Mouse (Mus musculus): ENCODE measurements at regions not wholly inside any gene's neighbourhood (a gene's known extent, or its start where the extent isn't known, plus 50 kb on each side); places are given as distances from the start of the nearest gene placed in this dataset.
"Not testable (repeated sequence)": the region's sequence is repeated elsewhere in the genome, so short reads cannot be mapped to it uniquely, and the experiment has no call there.

GRCm38 (mm10) chr9:52940964-52941636 lies 261.5 kb upstream of the AI593442 start:
- DNase-seq (ENCODE audit: low spot score) = no peak
- 68% methylated on average over 11 of the region's 11 CpGs for WGBS
- H3K27ac ChIP-seq (replicated peaks) = peak overlapping the region; percentile 46; the same call in 1 of the 2 replicates

DNA sequence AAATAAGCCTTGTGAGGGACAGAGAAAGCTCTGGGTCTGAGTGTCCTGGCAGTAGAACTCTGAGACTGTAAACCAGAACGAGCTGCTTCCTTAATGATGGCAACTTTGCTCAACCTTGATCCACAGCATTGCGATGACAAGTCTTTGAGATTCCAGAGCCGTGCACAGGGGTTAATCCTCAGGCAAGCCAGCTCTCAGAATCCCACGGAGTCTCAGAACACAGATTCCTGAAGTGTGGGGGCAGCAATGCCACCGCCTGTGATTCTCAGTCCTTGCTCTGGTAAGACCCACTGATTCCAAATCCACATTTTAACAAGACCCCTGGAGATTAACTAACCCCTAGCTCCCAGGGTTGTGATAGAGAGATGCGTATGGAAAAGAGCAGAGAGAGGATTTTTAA lies 255.5 kb upstream of the AI593442 start:
- Histone ChIP-seq H3K9me3 (replicated peaks) (no peaks in the 10 kb centered on the region), H3K4me3 (no peak overlapping the region), H3K27ac (replicated peaks) (no peak overlapping the region), H3K27me3 (ENCODE audit: low read depth, poor library complexity, severe bottlenecking) (no peaks in the 10 kb centered on the region), H3K4me1 (peaks cover 12% of the 10 kb centered on the region), H3K36me3 (no peaks in the 10 kb centered on the region)
- DNase-seq (ENCODE audit: low spot score) = no peak
- WGBS = 50% methylated on average over 6 of the region's 6 CpGs

More at GRCm38 (mm10) chr9:52940964-52941636, 261.5 kb upstream of the AI593442 start:
- Histone ChIP-seq H3K27me3 (ENCODE audit: low read depth, poor library complexity, severe bottlenecking) (no peaks in the 10 kb centered on the region), H3K4me1 (peaks cover 13% of the 10 kb centered on the region), H3K36me3 (no peaks in the 10 kb centered on the region), H3K9me3 (replicated peaks) (no peaks in the 10 kb centered on the region), H3K4me3 (no peak overlapping the region)

GRCm38 (mm10) chr9:52917516-52917915 lies 237.9 kb upstream of the AI593442 start:
- no peak for DNase-seq (ENCODE audit: low spot score)
- WGBS = 86% methylated on average over 4 of the region's 4 CpGs
- Histone ChIP-seq H3K27me3 (ENCODE audit: low read depth, poor library complexity, severe bottlenecking) (no peaks in the 10 kb centered on the region), H3K4me3 (no peak overlapping the region), H3K27ac (replicated peaks) (no peak overlapping the region), H3K36me3 (no peaks in the 10 kb centered on the region), H3K4me1 (no peaks in the 10 kb centered on the region), H3K9me3 (replicated peaks) (no peaks in the 10 kb centered on the region)

DNA sequence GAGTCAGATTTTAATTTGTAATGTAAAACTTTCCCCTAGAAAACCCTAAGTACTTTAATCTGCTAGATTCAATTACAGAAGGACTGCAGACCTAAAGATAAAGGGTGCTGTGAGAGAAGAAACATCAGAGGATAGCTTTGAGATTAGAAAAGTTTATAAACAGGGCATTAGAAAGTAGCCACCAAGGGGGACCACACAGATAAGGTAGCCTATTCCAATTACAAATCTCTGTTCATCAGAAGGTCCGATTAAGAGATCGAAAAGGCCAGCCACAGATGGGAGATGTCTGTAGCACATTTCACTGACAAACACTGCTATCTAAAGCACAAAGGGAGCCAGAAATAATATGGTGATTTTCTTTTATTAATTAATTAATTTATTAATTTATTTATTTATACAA lies 209.1 kb upstream of the AI593442 start:
- no CpG with 5 or more reads among the region's 2 CpGs for WGBS
- not testable (repeated sequence) for H3K4me3 ChIP-seq; H3K4me1 ChIP-seq; H3K27me3 ChIP-seq (ENCODE audit: low read depth, poor library complexity, severe bottlenecking); H3K9me3 ChIP-seq (replicated peaks); H3K36me3 ChIP-seq; H3K27ac ChIP-seq (replicated peaks); DNase-seq (ENCODE audit: low spot score)

DNA sequence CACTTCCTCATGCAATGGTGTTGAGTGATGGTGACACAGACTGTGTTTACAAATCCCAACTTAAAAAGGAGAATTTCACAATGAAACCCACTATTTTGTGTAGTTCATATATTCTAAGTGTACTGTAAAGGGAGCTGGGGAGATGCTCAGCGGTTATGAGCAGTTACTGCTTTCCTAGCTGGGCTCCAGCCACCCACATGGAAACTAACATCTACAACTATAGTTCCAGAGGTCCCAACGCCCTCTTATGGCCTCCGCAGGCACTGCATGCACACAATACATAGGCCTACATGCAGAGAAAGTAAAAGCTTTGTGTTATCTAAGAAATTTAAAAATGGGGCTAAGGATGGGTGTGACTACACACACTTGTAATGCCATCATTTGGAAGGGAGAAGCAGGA lies 208.4 kb upstream of the AI593442 start:
- WGBS = no CpG with 5 or more reads among the region's 3 CpGs
- not testable (repeated sequence) for H3K27ac ChIP-seq (replicated peaks); H3K4me3 ChIP-seq; H3K27me3 ChIP-seq (ENCODE audit: low read depth, poor library complexity, severe bottlenecking); H3K36me3 ChIP-seq; H3K9me3 ChIP-seq (replicated peaks); DNase-seq (ENCODE audit: low spot score); H3K4me1 ChIP-seq

DNA sequence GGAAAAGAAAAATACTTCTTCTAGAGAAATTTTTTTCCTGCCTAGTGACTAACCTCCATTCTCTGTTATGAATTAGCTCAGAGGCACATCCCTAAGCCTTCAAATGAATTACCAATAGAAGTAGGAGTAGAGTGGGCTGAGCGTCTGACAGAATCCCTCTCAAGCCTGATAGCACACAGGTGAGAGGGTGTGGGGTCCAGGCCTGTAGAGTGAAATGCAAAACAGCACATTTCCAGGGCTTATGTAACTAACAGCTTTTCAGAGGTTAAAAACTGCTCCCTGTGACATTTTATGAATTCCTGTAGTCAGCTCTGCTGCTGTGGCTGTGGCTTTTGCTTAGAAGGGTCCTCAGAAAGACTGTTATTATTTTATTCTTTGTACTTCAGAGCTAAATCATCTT lies 187.7 kb upstream of the AI593442 start:
- Histone ChIP-seq H3K27ac (replicated peaks) (no peak overlapping the region), H3K9me3 (replicated peaks) (no peaks in the 10 kb centered on the region), H3K36me3 (no peaks in the 10 kb centered on the region), H3K4me3 (no peak overlapping the region), H3K27me3 (ENCODE audit: low read depth, poor library complexity, severe bottlenecking) (no peaks in the 10 kb centered on the region), H3K4me1 (no peaks in the 10 kb centered on the region)
- DNase-seq (ENCODE audit: low spot score) = no peak
- 95% methylated on average over 1 of the region's 1 CpGs for WGBS

GRCm38 (mm10) chr9:52860327-52860726 lies 180.7 kb upstream of the AI593442 start:
- no peak for DNase-seq (ENCODE audit: low spot score)
- no peaks in the 10 kb centered on the region for H3K36me3 ChIP-seq
- 67% methylated on average over 4 of the region's 4 CpGs for WGBS
- H3K4me1 ChIP-seq = no peaks in the 10 kb centered on the region
- no peak overlapping the region for H3K4me3 ChIP-seq
- no peaks in the 10 kb centered on the region; the same call in 1 of the 2 replicates for H3K9me3 ChIP-seq (replicated peaks)
- no peaks in the 10 kb centered on the region for H3K27me3 ChIP-seq (ENCODE audit: low read depth, poor library complexity, severe bottlenecking)
- no peak overlapping the region for H3K27ac ChIP-seq (replicated peaks)

DNA sequence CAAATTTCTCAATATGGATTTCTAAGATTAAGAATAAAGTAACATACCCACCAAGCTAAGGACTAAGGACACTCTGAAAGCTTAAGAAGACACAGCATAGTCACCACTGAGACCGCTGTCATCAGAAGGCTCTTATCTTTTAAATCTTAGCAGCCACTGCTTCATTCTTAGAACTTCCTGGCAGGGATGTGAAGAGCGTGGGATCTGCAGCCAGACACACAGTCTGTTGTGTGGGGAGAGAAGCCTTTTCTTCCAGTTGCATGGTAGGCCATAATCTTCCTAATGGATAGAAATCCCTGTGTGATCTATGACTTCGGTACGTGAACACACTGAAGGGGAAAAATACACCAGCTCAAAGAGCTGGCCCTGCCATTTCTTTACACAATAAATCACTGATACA lies 178.8 kb upstream of the AI593442 start:
- 80% methylated on average over 4 of the region's 4 CpGs for WGBS
- no peaks in the 10 kb centered on the region; the same call in 1 of the 2 replicates for H3K9me3 ChIP-seq (replicated peaks)

GRCm38 (mm10) chr9:52853338-52853737 lies 173.8 kb upstream of the AI593442 start:
- DNase-seq (ENCODE audit: low spot score) = no peak
- Histone ChIP-seq H3K27ac (replicated peaks) (no peak overlapping the region), H3K4me1 (no peaks in the 10 kb centered on the region), H3K27me3 (ENCODE audit: low read depth, poor library complexity, severe bottlenecking) (no peaks in the 10 kb centered on the region), H3K4me3 (no peak overlapping the region), H3K36me3 (no peaks in the 10 kb centered on the region), H3K9me3 (replicated peaks) (no peaks in the 10 kb centered on the region)
- 77% methylated on average over 6 of the region's 6 CpGs for WGBS

More for the DNA sequence above, 178.8 kb upstream of the AI593442 start:
- DNase-seq (ENCODE audit: low spot score) = no peak
- no peaks in the 10 kb centered on the region for H3K27me3 ChIP-seq (ENCODE audit: low read depth, poor library complexity, severe bottlenecking)
- H3K4me1 ChIP-seq = no peaks in the 10 kb centered on the region
- no peaks in the 10 kb centered on the region for H3K36me3 ChIP-seq
- H3K27ac ChIP-seq (replicated peaks) = no peak overlapping the region
- H3K4me3 ChIP-seq = no peak overlapping the region

DNA sequence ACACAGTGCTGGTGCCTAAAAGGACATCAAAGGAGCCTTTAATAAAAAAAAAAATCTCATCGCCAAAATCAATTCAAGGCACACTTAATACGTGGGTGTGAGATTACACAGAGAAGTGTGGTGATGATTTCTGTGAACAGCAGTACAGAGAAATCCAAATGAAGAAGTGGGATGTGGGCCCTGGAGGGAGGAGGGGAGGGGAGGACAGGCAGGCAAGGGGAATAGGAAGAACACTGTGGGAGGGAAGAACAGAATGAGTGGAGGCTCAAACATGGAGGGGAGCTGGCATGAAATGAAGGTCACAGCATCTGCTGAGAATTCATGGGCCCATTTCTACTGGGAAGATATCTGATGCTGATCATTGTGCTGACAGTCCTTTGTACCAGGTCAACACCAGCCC lies 171.0 kb upstream of the AI593442 start:
- H3K4me1 ChIP-seq = no peaks in the 10 kb centered on the region
- no peak overlapping the region for H3K27ac ChIP-seq (replicated peaks)
- H3K27me3 ChIP-seq (ENCODE audit: low read depth, poor library complexity, severe bottlenecking) = no peaks in the 10 kb centered on the region
- no peaks in the 10 kb centered on the region for H3K9me3 ChIP-seq (replicated peaks)
- 95% methylated on average over 2 of the region's 2 CpGs for WGBS
- no peak for DNase-seq (ENCODE audit: low spot score)
- no peaks in the 10 kb centered on the region for H3K36me3 ChIP-seq
- no peak overlapping the region for H3K4me3 ChIP-seq

DNA sequence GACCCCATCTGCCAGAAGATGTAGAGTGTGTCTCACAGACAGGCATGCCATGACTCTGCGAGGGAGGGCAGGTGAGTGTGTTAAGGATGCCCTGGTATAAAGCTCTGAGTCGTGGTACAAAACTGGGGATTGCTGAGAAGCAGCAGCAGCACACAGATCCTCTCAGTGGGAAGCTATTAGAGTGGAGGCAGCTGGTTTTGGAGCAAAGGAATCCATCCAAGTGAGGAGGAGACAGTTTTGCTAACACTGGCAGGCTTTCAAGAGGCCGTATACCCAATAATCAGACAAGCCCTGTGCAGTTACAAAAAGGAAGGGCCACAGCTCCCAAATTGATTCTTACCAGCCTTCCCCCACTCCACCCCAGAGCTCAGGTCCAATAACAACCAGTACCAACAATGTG lies 170.4 kb upstream of the AI593442 start:
- no peak overlapping the region for H3K27ac ChIP-seq (replicated peaks)
- H3K9me3 ChIP-seq (replicated peaks) = no peaks in the 10 kb centered on the region
- H3K27me3 ChIP-seq (ENCODE audit: low read depth, poor library complexity, severe bottlenecking) = no peaks in the 10 kb centered on the region
- DNase-seq (ENCODE audit: low spot score) = no peak
- H3K36me3 ChIP-seq = no peaks in the 10 kb centered on the region
- H3K4me3 ChIP-seq = no peak overlapping the region
- WGBS = 77% methylated on average over 3 of the region's 3 CpGs
- no peaks in the 10 kb centered on the region for H3K4me1 ChIP-seq

GRCm38 (mm10) chr9:52841105-52841504 lies 161.5 kb upstream of the AI593442 start:
- 94% methylated on average over 4 of the region's 4 CpGs for WGBS

DNA sequence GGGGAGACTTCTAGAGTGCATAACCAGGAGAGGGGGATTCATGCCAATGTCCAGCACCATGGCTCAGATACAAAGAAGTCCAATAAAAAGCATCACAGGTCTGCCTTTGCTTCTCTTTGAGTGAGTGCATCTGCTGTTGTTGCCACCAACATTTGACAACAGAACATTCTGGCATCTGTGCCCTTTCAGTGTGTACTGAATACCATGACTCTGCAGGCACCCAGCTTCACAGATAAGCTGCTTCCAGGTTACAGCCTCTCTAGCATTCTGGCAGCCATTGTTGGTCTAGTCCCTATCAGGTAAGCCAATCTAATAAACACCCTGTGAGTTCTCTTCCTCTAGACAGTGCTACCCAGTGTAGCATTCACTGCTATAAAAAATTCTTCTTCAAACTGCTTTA lies 160.4 kb upstream of the AI593442 start:
- Histone ChIP-seq H3K4me1 (no peaks in the 10 kb centered on the region), H3K27ac (replicated peaks) (no peak overlapping the region), H3K4me3 (no peak overlapping the region), H3K36me3 (no peaks in the 10 kb centered on the region), H3K27me3 (ENCODE audit: low read depth, poor library complexity, severe bottlenecking) (no peaks in the 10 kb centered on the region), H3K9me3 (replicated peaks) (no peaks in the 10 kb centered on the region)
- no peak for DNase-seq (ENCODE audit: low spot score)

More at GRCm38 (mm10) chr9:52841105-52841504, 161.5 kb upstream of the AI593442 start:
- H3K27ac ChIP-seq (replicated peaks) = no peak overlapping the region
- no peak overlapping the region for H3K4me3 ChIP-seq
- H3K27me3 ChIP-seq (ENCODE audit: low read depth, poor library complexity, severe bottlenecking) = no peaks in the 10 kb centered on the region
- no peaks in the 10 kb centered on the region for H3K9me3 ChIP-seq (replicated peaks)
- no peaks in the 10 kb centered on the region for H3K36me3 ChIP-seq
- no peaks in the 10 kb centered on the region for H3K4me1 ChIP-seq
- no peak for DNase-seq (ENCODE audit: low spot score)
